Mouse (Mus musculus) testis, adult 2 months (tissue): ENCODE measurements around the gene Olfr1419. TPM values are rescaled to one million over a fixed set of nuclear protein-coding genes. Genes with fewer than 3 reads are reported as not detected.
"Not testable (repeated sequence)": the region's sequence is repeated elsewhere in the genome, so short reads cannot be mapped to it uniquely, and the experiment has no call there.

Experiments
- H3K27ac ChIP-seq: fragments of 200-500 bp; 2 replicates; pipeline ENCODE4 v1.5.1; 2012; ENCODE audit warnings: low read depth, low read length; ENCODE audit not compliant: control insufficient read depth, insufficient read depth
- H3K27me3 ChIP-seq: fragments of 200-500 bp; 2 replicates; pipeline ENCODE4 v1.6.1; 2012; ENCODE audit warnings: mild to moderate bottlenecking, low read length, moderate library complexity; ENCODE audit not compliant: control insufficient read depth, insufficient read depth
- H3K36me3 ChIP-seq: fragments of 200-500 bp; 2 replicates; pipeline ENCODE4 v1.6.1; 2012; ENCODE audit warnings: mild to moderate bottlenecking, low read length; ENCODE audit not compliant: control insufficient read depth, insufficient read depth
- H3K4me1 ChIP-seq: fragments of 200-500 bp; 2 replicates; pipeline ENCODE4 v1.6.1; 2012; ENCODE audit warnings: low read length; ENCODE audit not compliant: control insufficient read depth, insufficient read depth
- H3K4me3 ChIP-seq: fragments of 200-500 bp; 2 replicates; pipeline ENCODE4 v1.5.1; 2012; ENCODE audit warnings: low read depth, mild to moderate bottlenecking, low read length, moderate library complexity, mixed read lengths; ENCODE audit not compliant: control insufficient read depth
- CTCF ChIP-seq: fragments of 200-500 bp; IDR thresholded peaks from 2 replicates; pipeline ENCODE4 v1.5.1; 2012; ENCODE audit warnings: low read depth, mild to moderate bottlenecking, inconsistent platforms, low read length, moderate library complexity; ENCODE audit not compliant: control insufficient read depth, insufficient read depth, insufficient replicate concordance
- POLR2A ChIP-seq: fragments of 200-500 bp; IDR thresholded peaks from 2 replicates; pipeline ENCODE4 v1.6.1; 2012; ENCODE audit warnings: low read depth, mild to moderate bottlenecking, inconsistent platforms, low read length, moderate library complexity; ENCODE audit not compliant: control insufficient read depth
- polyA plus RNA-seq: library from polyadenylated mRNA; depleted of rRNA; stranded (reverse); fragments of >200 nt; gene quantifications from 2 replicates; pipeline ENCODE4 v1.2.3, GENCODE M21; 2012

The Olfr1419 gene
- polyA plus RNA-seq, 1 experiment: 0.05 TPM

GRCm38 (mm10) chr19:11911021-11911420 is 36.1 kb upstream of the Olfr1419 start:
- TF ChIP-seq POLR2A: no peak
- TF ChIP-seq CTCF: no peak
- Histone ChIP-seq H3K36me3 (no peaks in the 10 kb centered on the region), H3K27ac (no peak overlapping the region), H3K27me3 (no peaks in the 10 kb centered on the region), H3K4me3 (peak overlapping the region; percentile 94), H3K4me1 (peaks cover 3% of the 10 kb centered on the region)

GRCm38 (mm10) chr19:11886265-11886664 is 11.4 kb upstream of the Olfr1419 start, which contains the start of gene Olfr1420:
TSS of gene Olfr1420 (plus strand) at chr19:11886565.
- H3K27me3 ChIP-seq: no peaks in the 10 kb centered on the region
- no peaks in the 10 kb centered on the region for H3K4me1 ChIP-seq
- no peaks in the 10 kb centered on the region for H3K36me3 ChIP-seq
- TF ChIP-seq CTCF (no peak), POLR2A (no peak)
- no peak within 1 kb of the TSS for H3K4me3 ChIP-seq
- no peak within 1 kb of the TSS for H3K27ac ChIP-seq

- H3K4me1 ChIP-seq, H3K27me3 ChIP-seq, H3K36me3 ChIP-seq, H3K27ac ChIP-seq: not testable (repeated sequence)
- H3K4me3 ChIP-seq: peak overlapping the region; percentile 61
Observed at GRCm38 (mm10) chr19:11878404-11878803, 3.5 kb upstream of the Olfr1419 start.

- no peak overlapping the region for H3K27ac ChIP-seq
- H3K4me3 ChIP-seq: no peak overlapping the region
- no peaks in the 10 kb centered on the region for H3K36me3 ChIP-seq
- no peaks in the 10 kb centered on the region for H3K27me3 ChIP-seq
- TF ChIP-seq CTCF (peak; percentile 6; the same call in 1 of the 2 replicates), POLR2A (no peak)
- peaks cover 3% of the 10 kb centered on the region for H3K4me1 ChIP-seq
Observed at GRCm38 (mm10) chr19:11867837-11868236, 7.1 kb downstream of the Olfr1419 start.

- H3K4me1 ChIP-seq: no peaks in the 10 kb centered on the region
- no peaks in the 10 kb centered on the region for H3K27me3 ChIP-seq
- no peaks in the 10 kb centered on the region for H3K36me3 ChIP-seq
- H3K27ac ChIP-seq: no peak within 1 kb of the TSS
- TF ChIP-seq CTCF (no peak), POLR2A (no peak)
- no peak within 1 kb of the TSS for H3K4me3 ChIP-seq
Observed at GRCm38 (mm10) chr19:11860966-11861365, 13.9 kb downstream of the Olfr1419 start, which contains the start of gene Olfr1418. TSS of gene Olfr1418 (minus strand) at chr19:11861066.

GRCm38 (mm10) chr19:11856506-11856905 is 18.4 kb downstream of the Olfr1419 start:
- no peaks in the 10 kb centered on the region for H3K4me1 ChIP-seq
- H3K27ac ChIP-seq: no peak overlapping the region
- H3K27me3 ChIP-seq: no peaks in the 10 kb centered on the region
- no peaks in the 10 kb centered on the region for H3K36me3 ChIP-seq
- TF ChIP-seq CTCF (no peak), POLR2A (no peak)
- no peak overlapping the region for H3K4me3 ChIP-seq

- no peaks in the 10 kb centered on the region for H3K36me3 ChIP-seq
- no peaks in the 10 kb centered on the region for H3K27me3 ChIP-seq
- H3K4me3 ChIP-seq: no peak overlapping the region
- H3K4me1 ChIP-seq: no peaks in the 10 kb centered on the region
- no peak overlapping the region for H3K27ac ChIP-seq
- TF ChIP-seq CTCF (no peak), POLR2A (no peak)
Observed at GRCm38 (mm10) chr19:11854821-11855220, 20.1 kb downstream of the Olfr1419 start.

- no peak overlapping the region for H3K27ac ChIP-seq
- no peak overlapping the region for H3K4me3 ChIP-seq
- H3K36me3 ChIP-seq: no peaks in the 10 kb centered on the region
- TF ChIP-seq POLR2A (no peak), CTCF (no peak)
- H3K27me3 ChIP-seq: no peaks in the 10 kb centered on the region
- no peaks in the 10 kb centered on the region for H3K4me1 ChIP-seq
Observed at GRCm38 (mm10) chr19:11852652-11853051, 22.3 kb downstream of the Olfr1419 start.
